Mouse (Mus musculus) embryo, embryonic 11.5 days (tissue): ENCODE results near the gene Uba5.
A peak's percentile ranks its signal among the peaks of the same experiment; 100 is the strongest.

ENCODE experiments used
- DNase-seq: peaks from one replicate; pipeline ENCODE4 v3.0.0-alpha.2; 2012; ENCODE audit warnings: low read depth, low spot score

Gene Uba5

DNA sequence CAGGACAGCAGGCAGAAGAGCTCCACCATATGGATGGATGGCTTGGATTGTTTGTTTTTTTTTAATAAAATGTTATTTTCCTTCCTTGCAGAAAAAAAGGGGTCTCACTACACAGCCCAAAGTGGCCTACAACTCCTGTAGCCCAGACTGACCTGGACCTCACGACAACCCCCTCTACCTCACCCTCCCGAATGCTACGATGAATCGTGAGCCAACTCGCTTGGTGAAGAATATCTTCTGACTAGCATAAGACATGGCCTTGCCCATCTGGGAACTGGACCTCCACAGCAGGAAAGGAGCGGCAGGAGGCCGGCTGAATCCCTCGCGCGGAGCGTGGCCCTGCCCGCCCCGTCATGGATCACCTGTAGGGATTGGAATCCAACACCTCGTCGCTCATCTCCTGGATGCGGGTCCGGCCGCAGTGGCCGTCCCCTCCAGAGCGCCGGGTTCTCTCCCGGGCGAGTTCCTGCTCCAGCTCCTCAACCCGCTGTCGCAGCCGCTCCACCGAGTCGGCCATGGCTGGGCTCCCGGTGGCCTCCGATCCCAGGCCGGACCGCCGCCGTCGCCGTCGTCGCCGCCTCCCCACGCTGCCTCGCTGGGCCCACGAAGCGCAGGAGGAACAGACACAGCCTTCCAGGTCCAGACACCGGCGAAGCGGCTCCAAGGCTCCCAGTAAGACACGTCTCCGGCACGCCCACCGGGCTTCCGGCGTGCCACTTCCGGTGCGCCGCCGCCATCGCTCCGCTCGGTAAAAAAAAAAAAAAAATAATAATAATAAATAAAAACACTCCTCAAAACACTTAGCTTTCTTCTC lies at the start of gene Uba5:
Uba5 (minus strand) TSS at position 705 of the 814 bp plus-strand sequence.
- peak; percentile 64 for DNase-seq

DNA sequence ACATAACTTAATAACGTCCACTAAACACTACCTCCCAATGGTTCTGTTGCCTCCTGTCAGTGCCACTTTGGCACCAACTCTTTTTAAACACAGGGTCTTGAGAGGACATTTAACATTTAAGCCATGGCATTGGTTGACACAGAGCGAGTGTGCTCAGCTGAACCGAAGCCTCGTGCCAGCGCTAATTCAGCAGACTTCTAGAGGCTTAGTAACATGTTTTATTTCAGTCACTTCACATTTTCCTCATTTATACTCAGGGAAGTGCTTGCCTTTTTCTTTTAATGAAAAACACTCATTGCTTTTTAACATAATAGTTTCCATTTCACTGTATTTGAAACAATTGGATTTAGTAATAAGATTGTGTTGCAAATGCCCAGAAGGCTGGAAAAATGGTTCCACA lies 46.2 kb upstream of the Uba5 start:
- no peak for DNase-seq

DNA sequence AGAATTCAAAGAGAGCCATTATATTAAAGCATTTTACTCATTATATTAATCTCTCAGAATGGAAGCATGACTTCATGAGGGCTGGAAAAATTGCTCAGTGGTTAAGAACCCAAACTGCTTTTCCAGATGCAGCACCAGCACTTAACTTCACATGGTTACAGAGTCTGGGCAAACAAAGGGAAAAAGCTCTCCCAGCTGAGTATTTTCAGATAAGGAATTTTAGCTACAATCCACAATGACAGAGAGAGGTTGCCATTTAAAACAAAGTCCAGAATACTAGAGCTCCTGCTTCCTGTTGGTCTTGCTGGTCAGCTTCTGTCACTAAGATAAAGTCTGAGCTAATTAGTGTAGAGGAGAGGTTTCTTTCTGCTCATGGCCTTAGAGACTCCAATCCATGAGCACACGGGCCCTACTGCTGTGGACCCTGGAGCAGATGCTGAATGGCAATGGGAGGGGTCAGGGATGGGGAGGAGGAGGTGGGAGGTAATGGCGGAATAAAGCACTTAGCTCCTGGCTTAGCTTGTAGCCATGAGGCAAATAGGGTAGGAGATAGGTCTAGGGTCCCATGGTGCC lies 45.7 kb upstream of the Uba5 start:
- DNase-seq, result no peak

DNA sequence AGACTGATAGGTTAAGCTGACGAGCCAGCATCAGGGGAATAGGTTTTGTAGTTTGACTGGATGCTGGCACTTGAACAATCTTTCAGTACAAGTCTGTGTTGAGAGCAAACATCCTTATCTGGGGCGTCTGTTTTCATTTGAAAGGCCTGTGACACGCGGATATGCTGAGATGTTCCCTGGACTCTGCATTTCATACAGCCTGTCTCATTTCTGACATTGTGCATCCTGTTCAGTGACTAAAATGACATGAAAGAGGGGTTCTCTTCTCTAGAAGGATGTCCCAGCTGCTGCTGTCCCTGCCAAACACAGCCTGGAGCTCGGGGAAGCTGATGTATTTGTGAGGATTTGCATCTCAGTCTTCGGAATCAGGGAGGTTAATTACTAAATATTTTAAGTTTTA lies 44.5 kb upstream of the Uba5 start:
- no peak for DNase-seq

DNA sequence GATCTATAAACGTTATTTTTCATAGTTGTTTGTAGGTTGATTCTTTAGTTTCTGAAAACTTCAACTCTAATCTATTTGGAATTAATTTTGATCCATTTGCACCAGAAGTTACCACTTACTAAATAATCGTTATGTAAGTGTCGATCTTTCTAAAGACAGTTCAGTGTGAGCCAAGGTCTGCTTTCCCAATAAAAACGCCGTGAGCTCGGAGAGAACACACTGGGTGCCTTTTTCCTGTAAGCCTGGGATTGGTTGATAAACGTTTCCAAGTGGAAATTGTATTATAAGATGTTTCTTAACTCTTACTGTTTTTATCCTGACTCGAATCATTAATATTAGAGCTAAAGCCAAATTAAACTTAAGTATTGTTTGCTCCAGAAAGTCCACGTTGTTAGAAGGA lies 44.0 kb upstream of the Uba5 start:
- no peak for DNase-seq

DNA sequence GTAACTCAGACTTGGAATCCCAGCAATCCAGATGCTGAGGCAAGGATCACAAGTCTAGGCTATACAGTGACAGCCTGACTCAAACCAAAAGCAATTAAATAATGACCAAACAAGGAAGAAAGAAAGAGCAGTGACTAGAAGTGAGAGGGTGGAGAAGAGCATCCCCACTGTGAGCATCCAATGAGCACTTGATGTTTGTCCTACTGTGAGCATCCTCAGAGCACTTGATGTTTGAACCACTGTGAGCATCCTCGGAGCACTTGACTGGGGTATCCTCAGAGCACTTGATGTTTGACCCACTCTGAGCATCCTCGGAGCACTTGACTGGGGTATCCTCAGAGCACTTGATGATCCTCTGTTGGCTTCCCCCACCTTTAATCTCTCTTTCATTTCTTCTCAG lies 42.1 kb upstream of the Uba5 start:
- DNase-seq, result no peak

DNA sequence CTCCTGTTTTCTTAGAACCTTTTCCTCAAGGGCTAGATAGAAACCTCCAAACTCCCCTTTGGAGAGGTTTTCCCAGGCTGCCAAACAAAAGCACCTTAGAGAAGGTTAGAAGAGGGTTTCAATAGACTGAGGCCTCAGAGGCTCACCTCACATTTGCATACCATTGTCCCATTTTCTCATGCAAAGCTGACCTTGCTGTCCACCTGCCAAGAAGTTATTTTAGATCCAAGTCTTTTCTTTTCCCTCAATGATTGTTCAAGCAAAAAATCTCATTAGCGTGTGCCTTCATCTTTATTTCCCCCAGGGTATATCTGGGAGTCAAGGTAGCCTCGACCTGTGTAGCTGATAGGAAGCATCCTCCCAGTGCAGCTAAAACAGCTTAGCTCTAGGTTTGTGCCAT lies 40.0 kb upstream of the Uba5 start:
- no peak for DNase-seq

DNA sequence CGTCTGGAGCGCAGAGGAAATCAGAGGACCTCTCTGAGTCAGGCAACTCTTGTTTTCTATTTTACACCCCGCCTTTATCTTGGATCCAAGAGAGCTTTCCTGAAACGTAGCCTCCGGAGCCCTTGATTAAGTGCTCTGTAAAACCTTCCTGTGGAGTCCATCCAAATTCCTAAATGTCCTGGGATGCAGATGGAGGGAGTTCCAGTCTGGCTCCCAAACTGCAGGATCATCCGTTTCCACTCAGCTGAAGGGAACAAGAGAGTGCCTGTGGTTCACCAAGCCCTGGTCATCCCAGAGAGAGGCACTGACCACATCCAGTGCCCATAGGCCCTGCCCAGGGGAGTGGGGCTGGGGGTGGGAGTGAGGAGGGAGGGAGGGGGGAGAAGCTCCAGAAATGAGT lies 39.4 kb upstream of the Uba5 start:
- DNase-seq, result no peak

DNA sequence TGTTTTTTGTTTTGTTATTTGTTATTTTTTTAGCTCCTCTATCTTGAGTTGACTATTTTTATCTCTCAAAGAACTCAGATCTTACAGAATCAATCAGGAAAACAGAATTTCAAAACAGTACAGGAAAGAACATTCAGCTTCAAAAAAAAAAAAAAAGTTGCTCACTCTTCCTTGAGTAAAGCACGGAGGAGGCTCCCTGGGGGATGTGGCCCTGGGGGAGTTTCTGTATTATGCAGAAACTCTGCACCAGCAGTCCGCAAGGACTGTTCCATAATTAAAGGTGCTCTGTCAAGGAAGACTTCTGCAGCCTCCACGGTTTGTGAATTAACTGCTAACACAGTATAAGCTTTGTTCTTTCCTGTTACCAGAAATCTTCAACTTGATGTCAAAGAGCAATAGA lies 38.5 kb upstream of the Uba5 start:
- DNase-seq, result no peak

DNA sequence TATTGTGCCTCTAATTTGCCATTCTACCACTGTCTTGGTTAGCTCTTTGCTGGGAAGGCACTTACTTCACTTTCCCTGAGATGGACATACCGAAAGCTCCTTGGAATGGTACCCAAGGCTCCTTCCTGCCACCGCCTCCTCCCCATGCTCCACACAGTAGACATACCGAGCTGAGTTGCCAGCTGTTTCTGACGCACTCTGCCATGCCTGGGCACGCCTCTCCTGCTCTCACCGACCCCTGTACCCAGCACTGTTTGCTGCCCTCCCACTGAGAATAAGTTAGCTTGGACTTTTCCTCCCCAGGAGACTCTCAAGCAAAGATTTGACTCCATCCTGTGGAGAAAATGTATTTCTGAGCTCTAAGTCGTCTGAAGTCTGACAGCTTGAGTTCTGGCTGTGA lies 37.9 kb upstream of the Uba5 start:
- DNase-seq, result no peak

DNA sequence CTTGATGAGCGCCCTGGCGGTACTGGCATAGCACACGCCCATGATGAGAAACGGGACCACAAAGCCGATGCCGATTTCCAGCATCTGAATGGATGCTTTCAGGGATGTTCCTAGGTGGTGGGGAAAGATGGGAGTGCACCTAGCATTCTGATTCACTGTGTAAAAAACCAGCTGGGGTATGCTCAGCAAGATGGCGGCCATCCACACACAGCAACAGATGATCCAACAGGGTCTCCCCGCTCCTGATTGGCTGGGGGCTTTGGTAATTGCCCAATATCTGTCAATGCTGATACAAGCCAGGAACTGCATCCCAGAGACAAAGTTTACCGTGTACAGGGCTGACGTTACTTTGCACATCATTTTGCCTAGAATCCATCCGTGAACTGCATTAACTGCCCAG lies 36.1 kb upstream of the Uba5 start:
- DNase-seq, result no peak

DNA sequence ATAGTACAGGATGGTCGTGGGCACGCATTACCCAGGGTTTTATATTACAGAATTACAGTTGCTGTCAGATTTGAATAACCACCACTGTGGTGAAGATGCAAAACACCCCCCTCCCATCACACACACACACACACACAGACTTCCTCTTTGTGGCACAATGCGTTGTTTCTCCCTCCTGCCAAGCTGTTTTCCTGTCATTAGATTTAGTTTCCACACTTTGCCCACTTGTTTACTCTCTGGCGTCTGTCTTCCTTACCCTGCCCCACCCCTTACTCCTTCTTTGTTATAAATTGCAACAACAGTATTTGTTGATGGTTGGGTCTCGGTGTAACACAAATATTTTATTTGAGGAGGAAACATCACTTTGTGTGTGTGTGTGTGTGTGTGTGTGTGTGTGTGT lies 35.3 kb upstream of the Uba5 start:
- DNase-seq, result no peak

DNA sequence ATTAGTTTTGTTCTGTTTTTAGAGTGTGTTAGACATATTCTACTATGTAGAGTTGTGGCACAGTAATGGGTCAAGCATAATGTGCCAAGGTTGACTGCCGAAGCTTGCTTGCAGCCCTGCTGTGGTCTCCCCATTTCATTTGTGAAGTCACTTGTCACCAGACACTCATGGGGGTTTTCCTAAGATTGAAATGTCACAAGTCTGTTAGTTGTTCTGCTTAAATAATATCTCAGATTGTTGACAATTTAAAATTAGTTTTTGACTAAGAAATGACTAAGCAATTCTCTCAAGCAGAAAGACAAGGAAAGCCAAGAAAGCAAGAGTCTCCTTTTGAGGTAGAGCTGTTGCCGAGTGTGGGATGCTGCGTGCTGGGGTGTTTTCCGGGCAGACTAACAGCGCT lies 30.0 kb upstream of the Uba5 start:
- DNase-seq, result no peak

DNA sequence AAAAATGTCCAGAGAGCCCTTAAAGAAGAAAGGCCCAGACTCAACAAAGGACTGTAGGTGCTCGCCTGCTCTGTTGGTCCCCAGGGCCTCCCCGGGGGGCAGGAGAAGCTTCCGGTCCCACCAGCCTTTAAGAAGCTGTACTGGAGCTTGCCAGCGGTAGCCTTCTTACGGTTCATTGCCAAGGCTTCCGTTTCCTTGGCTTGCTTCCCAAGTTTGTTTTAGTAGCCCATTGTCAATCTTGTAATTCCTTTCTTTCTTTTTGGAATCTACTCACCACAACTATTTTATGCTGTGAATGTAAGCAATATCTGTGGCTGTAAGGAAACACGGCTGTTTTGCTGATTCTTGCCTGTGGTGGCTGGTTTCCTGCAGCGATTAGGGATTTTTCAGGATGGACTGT lies 25.6 kb upstream of the Uba5 start:
- no peak for DNase-seq

DNA sequence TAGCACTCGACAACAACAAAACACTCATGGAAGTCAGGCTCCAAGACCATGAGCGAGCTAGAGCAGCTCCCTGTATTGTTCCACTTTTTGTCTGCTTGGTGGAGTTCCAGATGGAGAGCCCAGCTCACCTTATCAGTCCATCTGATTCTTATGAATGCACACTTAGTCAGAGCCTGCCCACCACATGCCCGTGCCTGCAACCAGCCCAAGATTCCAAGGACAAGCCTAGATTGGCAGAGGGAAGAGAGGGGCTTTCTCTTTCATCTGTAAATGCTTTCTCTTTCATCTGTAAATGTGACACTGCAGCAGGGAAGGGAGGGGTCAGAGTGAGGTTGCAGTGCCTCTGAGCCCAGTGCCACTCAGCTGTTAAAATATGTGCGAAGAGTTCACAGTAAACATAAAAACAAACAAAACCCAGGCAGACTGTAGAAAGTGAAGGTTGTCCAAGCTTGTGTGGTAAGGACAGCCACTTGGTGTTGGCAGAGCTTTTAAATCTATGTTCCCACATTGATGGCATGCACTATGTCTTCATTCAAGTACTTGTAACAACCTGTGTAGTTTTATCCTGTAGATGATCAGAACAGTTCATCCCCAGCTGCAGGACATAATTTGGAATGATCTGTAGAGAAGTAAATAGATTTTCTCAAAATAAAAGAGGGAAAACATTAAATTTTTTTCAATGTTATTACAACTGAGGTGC lies 22.9 kb upstream of the Uba5 start:
- no peak for DNase-seq

DNA sequence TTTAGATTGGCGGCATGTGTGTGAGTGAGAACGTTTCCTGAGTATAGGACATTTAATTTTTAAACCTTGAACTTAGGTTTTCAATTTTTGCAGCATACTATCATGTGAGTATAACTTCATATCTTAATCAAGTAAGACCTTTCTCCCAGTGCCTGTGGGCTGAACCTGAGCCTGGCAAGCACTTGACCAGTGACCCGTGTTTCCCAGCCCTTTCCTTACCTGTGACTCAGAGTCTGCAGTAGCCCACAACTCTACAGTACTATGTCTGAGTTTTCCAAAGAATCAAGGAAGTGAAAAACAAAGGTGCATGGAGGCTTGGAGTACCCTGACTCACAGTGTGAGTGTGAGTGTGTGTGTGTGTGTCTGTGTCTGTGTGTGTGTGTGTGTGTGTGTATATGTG lies 17.1 kb upstream of the Uba5 start:
- DNase-seq, result no peak

DNA sequence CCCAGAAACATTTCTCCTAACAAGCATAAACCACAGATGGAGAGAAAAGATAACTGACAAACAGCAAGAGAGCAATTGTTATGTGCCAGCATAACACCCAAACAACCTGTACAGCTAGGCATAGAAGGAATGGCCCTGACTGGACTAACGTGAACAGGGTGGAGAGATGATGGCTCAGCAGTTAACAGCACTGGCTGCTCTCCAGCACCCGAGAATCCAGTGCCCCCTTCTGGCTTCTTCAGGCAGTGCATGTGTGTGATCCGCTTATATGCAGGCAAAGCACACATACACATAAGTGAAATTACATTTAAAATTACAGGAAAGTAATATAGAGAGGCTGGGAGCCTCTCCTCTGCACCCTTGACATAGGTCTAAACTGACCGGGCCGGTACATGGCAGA lies 16.4 kb upstream of the Uba5 start:
- peak; percentile 32 for DNase-seq

DNA sequence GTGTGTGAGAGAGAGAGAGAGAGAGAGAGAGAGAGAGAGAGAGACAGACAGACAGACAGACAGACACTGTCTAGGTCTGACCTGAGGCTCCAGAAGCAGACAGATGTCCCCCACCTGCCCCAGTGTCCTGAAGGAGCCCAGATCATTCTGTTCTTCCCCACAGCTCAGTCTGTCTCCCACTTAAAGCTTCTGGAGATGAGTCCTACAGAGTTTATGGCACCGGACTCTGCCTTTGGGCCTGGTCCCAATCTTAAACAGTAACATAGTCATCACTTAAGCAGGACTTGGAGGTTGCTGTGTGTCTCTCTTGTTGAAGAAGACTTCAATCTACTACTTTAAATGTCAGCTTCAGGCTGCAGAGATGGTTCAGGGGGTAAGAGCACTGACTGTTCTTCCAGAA lies 15.8 kb upstream of the Uba5 start:
- DNase-seq, result no peak

DNA sequence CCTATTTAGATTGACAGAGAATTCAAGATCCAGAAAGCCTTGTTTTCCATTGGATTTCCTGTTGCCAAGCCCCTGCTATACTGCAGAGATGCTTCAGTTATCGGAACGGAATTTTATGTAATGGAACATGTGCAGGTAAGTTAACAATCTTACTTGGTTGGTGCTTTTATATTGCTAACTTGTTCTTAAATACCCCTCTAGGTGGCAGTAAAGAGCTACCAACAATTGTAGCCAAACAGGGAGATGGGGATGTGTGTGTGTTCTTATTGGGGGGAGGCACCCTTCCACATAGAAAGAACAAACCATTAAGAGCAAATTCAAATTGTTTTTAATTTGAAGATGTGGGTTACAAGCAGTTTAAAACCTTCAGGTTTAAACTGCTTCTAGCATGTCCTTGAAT lies 12.9 kb upstream of the Uba5 start:
- no peak for DNase-seq

DNA sequence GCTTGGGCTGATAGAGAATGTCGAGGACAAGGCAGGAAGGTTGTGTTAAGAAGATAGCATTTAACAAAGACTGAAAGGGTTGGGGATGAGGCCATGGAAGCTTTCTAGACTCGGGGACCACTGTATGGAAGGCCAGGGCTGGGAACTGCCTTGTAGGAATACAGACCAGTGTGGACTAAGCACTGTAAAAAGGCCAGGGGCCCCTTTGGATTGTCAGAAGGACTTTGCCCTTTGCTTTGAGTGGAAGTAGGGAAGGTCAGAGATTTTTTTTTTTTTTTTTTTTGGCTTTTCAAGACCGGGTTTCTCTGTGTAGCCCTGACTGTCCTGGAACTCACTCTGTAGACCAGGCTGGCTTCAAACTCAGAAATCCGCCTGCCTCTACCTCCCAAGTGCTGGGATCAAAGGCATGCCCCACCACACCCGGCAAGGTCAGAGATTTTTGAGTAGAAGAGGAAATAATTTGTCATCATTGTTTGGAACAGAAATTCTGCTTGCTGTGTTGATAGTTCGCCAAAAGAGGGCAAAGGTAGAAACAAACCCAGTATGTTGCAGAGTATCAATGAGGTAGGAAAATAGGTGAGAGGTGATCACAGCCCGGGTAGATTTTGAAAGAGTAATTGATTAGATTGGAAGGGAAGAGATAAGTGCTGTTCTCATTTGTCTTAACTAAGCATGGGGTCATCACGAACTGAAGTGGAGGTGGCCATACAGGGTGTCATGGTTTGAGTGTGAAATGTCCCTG lies 8.1 kb upstream of the Uba5 start:
- no peak for DNase-seq

DNA sequence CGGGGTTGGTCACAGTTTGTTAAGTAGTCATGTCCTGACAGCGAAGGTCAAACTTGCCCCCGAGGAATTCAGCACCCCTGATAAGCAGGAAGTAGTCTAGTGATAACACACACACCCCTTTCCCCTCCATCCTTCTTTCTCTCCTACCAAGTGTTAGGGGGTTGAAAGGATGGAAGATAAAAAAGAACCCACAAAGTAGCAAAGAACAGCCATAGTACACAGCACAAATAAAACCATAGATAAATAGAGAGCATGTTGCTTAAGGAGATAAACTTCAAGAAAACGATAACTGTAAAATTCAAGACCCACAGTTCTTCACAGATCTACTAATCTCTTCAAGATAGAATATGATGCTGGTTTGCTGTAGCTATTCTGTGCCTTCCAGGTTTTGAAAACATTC lies 7.3 kb upstream of the Uba5 start:
- DNase-seq, result no peak

DNA sequence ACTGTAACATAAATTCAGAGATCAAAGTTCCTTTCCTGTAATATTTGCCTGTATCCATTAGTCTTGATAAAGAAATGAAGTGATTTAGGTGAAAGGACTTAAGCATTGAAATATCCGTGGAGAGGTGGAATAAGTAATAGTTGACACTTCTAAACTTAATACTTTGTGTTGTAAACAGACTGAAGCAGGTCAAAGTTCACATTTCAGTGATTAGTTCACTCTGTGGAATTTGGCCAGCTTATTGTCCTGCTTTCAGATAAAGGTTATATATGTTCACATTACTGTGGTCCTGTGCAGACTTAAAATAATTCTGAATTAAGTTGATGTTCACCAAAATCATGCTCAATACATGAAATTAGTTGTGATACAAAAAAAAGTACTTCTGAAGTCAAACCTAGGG lies 1.6 kb upstream of the Uba5 start:
- no peak for DNase-seq
